Mouse (Mus musculus): ENCODE data around the gene Plcl2. TPM values are rescaled to one million over a fixed set of nuclear protein-coding genes. Genes with fewer than 3 reads are reported as not detected.

The Plcl2 gene
- polyA plus RNA-seq, 1 experiment from 2014 or later = 1.5 TPM

DNA sequence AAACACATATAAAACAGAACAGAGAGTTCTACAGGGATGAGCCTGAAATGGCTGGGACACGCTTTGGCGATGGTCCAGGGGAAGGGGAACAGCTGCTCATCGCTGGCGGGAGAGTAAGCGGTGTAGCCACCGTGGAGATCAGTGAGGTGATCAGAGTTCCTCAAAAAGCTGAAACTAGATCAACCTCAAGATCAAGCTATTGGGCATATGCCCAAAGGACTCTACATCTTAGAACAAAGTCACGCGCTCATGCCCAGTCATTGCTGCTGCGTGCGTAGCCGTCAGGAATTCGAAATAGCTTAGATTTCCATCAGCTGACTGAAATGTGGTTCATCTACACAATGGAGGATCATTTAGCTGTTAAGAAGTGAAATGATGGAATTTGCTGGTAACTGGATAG lies 65.0 kb downstream of the Plcl2 start:
- no peak overlapping the region for H3K4me2 ChIP-seq (ENCODE audit: low read depth, low read length)
- no peak overlapping the region for H3K9ac ChIP-seq (ENCODE audit: low read depth, low read length)
- H3K4me1 ChIP-seq (ENCODE audit: control insufficient read depth, low read depth, low read length) = no peaks in the 10 kb centered on the region; the same call in 1 of the 2 replicates
- no peak overlapping the region for H3K27ac ChIP-seq (ENCODE audit: low read length)
- no peak for ATAC-seq (ENCODE audit: low read depth)
- no peaks in the 10 kb centered on the region for H3K9me3 ChIP-seq (replicated peaks; ENCODE audit: control insufficient read depth, low read length)
- H3K36me3 ChIP-seq (ENCODE audit: control insufficient read depth, insufficient read depth) = no peaks in the 10 kb centered on the region
- WGBS (ENCODE audit: insufficient replicate concordance) = 84% methylated on average over 12 of the region's 12 CpGs
- H3K27me3 ChIP-seq (ENCODE audit: control insufficient read depth, insufficient read depth, low read depth, low read length) = no peaks in the 10 kb centered on the region
- H3K4me3 ChIP-seq (ENCODE audit: low read depth, low read length) = no peak overlapping the region

- no peak overlapping the region for H3K4me2 ChIP-seq (ENCODE audit: low read depth, low read length)
- no peaks in the 10 kb centered on the region for H3K4me1 ChIP-seq (ENCODE audit: control insufficient read depth, low read depth, low read length)
- no peak overlapping the region for H3K4me3 ChIP-seq (ENCODE audit: low read depth, low read length)
- no peak overlapping the region for H3K9ac ChIP-seq (ENCODE audit: low read depth, low read length)
- no peak overlapping the region for H3K27ac ChIP-seq (ENCODE audit: low read length)
- no peak for ATAC-seq (ENCODE audit: low read depth)
- H3K27me3 ChIP-seq (ENCODE audit: control insufficient read depth, insufficient read depth, low read depth, low read length) = no peaks in the 10 kb centered on the region
- no peaks in the 10 kb centered on the region for H3K36me3 ChIP-seq (ENCODE audit: control insufficient read depth, insufficient read depth)
- no peaks in the 10 kb centered on the region for H3K9me3 ChIP-seq (replicated peaks; ENCODE audit: control insufficient read depth, low read length)
- WGBS (ENCODE audit: insufficient replicate concordance) = 56% methylated on average over 3 of the region's 3 CpGs
These were observed 71.2 kb downstream of the Plcl2 start for GRCm38 (mm10) chr17:50580416-50580815.

DNA sequence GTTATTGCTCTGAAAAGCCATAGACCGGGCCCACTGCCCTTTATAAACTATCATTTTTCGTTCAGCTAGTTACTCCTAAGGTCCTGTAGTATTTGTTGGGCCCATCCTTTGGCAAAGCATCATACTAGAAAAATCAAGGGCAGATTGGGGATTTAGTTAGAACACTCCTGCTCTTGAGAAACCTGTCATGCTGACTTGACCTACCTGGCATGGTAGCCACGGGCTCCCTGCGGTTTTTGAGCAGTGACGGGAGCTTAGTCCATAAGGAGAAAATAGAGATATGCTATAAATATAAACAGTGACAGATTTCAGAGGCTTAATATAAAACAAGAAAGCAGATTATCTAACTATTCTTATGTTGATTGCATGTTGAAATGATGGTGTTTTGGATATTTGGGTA lies 77.6 kb downstream of the Plcl2 start:
- Histone ChIP-seq H3K4me2 (ENCODE audit: low read depth, low read length) (no peak overlapping the region), H3K27me3 (ENCODE audit: control insufficient read depth, insufficient read depth, low read depth, low read length) (no peaks in the 10 kb centered on the region), H3K4me3 (ENCODE audit: low read depth, low read length) (no peak overlapping the region), H3K36me3 (ENCODE audit: control insufficient read depth, insufficient read depth) (no peaks in the 10 kb centered on the region), H3K9ac (ENCODE audit: low read depth, low read length) (no peak overlapping the region), H3K27ac (ENCODE audit: low read length) (no peak overlapping the region), H3K9me3 (replicated peaks; ENCODE audit: control insufficient read depth, low read length) (no peaks in the 10 kb centered on the region), H3K4me1 (ENCODE audit: control insufficient read depth, low read depth, low read length) (no peaks in the 10 kb centered on the region)
- 67% methylated on average over 5 of the region's 5 CpGs for WGBS (ENCODE audit: insufficient replicate concordance)
- no peak for ATAC-seq (ENCODE audit: low read depth)

- Histone ChIP-seq H3K9ac (ENCODE audit: low read depth, low read length) (no peak overlapping the region), H3K9me3 (replicated peaks; ENCODE audit: control insufficient read depth, low read length) (no peaks in the 10 kb centered on the region), H3K4me2 (ENCODE audit: low read depth, low read length) (no peak overlapping the region), H3K27me3 (ENCODE audit: control insufficient read depth, insufficient read depth, low read depth, low read length) (no peaks in the 10 kb centered on the region), H3K4me1 (ENCODE audit: control insufficient read depth, low read depth, low read length) (no peaks in the 10 kb centered on the region), H3K36me3 (ENCODE audit: control insufficient read depth, insufficient read depth) (no peaks in the 10 kb centered on the region), H3K4me3 (ENCODE audit: low read depth, low read length) (no peak overlapping the region), H3K27ac (ENCODE audit: low read length) (no peak overlapping the region)
- ATAC-seq (ENCODE audit: low read depth) = no peak
- WGBS (ENCODE audit: insufficient replicate concordance) = 52% methylated on average over 3 of the region's 3 CpGs
These were observed 78.7 kb downstream of the Plcl2 start for GRCm38 (mm10) chr17:50587941-50588340.

- no peak overlapping the region for H3K4me2 ChIP-seq (ENCODE audit: low read depth, low read length)
- H3K27me3 ChIP-seq (ENCODE audit: control insufficient read depth, insufficient read depth, low read depth, low read length) = no peaks in the 10 kb centered on the region
- ATAC-seq (ENCODE audit: low read depth) = no peak
- no peaks in the 10 kb centered on the region for H3K4me1 ChIP-seq (ENCODE audit: control insufficient read depth, low read depth, low read length)
- WGBS (ENCODE audit: insufficient replicate concordance) = 52% methylated on average over 6 of the region's 6 CpGs
- no peak overlapping the region for H3K9ac ChIP-seq (ENCODE audit: low read depth, low read length)
- no peaks in the 10 kb centered on the region for H3K9me3 ChIP-seq (replicated peaks; ENCODE audit: control insufficient read depth, low read length)
- H3K4me3 ChIP-seq (ENCODE audit: low read depth, low read length) = no peak overlapping the region
- no peaks in the 10 kb centered on the region for H3K36me3 ChIP-seq (ENCODE audit: control insufficient read depth, insufficient read depth)
- no peak overlapping the region for H3K27ac ChIP-seq (ENCODE audit: low read length)
These were observed 91.0 kb downstream of the Plcl2 start for GRCm38 (mm10) chr17:50600178-50600577.

DNA sequence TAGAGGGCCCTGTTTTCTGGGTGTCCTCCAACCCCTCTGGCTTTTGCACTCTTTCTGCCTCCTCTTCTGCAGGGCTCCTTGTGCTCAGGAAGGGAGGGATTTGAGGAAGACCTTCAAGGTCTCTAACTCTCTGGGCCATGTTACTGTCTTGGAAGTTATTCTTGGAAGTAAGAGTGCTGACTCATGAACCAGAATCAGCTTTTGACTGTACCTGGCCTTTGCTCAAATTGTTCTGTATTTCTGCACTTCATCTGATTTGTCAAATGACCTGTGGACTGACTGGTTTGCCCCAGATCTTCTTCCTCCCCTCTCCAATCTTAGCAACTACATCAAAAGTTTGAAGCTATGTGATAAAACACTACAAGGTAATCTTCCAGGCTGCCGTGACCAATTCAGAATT lies 91.5 kb downstream of the Plcl2 start:
- Histone ChIP-seq H3K9me3 (replicated peaks; ENCODE audit: control insufficient read depth, low read length) (no peaks in the 10 kb centered on the region), H3K36me3 (ENCODE audit: control insufficient read depth, insufficient read depth) (no peaks in the 10 kb centered on the region), H3K4me2 (ENCODE audit: low read depth, low read length) (no peak overlapping the region), H3K4me1 (ENCODE audit: control insufficient read depth, low read depth, low read length) (no peaks in the 10 kb centered on the region), H3K27me3 (ENCODE audit: control insufficient read depth, insufficient read depth, low read depth, low read length) (no peaks in the 10 kb centered on the region), H3K27ac (ENCODE audit: low read length) (no peak overlapping the region), H3K9ac (ENCODE audit: low read depth, low read length) (no peak overlapping the region), H3K4me3 (ENCODE audit: low read depth, low read length) (no peak overlapping the region)
- WGBS (ENCODE audit: insufficient replicate concordance) = 63% methylated on average over 1 of the region's 1 CpGs
- no peak for ATAC-seq (ENCODE audit: low read depth)

GRCm38 (mm10) chr17:50606890-50607289 lies 97.7 kb downstream of the Plcl2 start:
- H3K9ac ChIP-seq (ENCODE audit: low read depth, low read length) = no peak overlapping the region
- H3K9me3 ChIP-seq (replicated peaks; ENCODE audit: control insufficient read depth, low read length) = no peaks in the 10 kb centered on the region
- H3K36me3 ChIP-seq (ENCODE audit: control insufficient read depth, insufficient read depth) = no peaks in the 10 kb centered on the region
- no peaks in the 10 kb centered on the region for H3K4me1 ChIP-seq (ENCODE audit: control insufficient read depth, low read depth, low read length)
- no peak overlapping the region for H3K4me2 ChIP-seq (ENCODE audit: low read depth, low read length)
- WGBS (ENCODE audit: insufficient replicate concordance) = 76% methylated on average over 2 of the region's 2 CpGs
- no peak overlapping the region for H3K27ac ChIP-seq (ENCODE audit: low read length)
- no peaks in the 10 kb centered on the region for H3K27me3 ChIP-seq (ENCODE audit: control insufficient read depth, insufficient read depth, low read depth, low read length)
- ATAC-seq (ENCODE audit: low read depth) = no peak
- H3K4me3 ChIP-seq (ENCODE audit: low read depth, low read length) = no peak overlapping the region

GRCm38 (mm10) chr17:50609908-50610307 lies 100.7 kb downstream of the Plcl2 start:
- H3K4me2 ChIP-seq (ENCODE audit: low read depth, low read length) = no peak overlapping the region
- H3K36me3 ChIP-seq (ENCODE audit: control insufficient read depth, insufficient read depth) = no peaks in the 10 kb centered on the region
- no peak overlapping the region for H3K27ac ChIP-seq (ENCODE audit: low read length)
- no peaks in the 10 kb centered on the region for H3K9me3 ChIP-seq (replicated peaks; ENCODE audit: control insufficient read depth, low read length)
- 65% methylated on average over 4 of the region's 4 CpGs for WGBS (ENCODE audit: insufficient replicate concordance)
- H3K4me1 ChIP-seq (ENCODE audit: control insufficient read depth, low read depth, low read length) = no peaks in the 10 kb centered on the region
- no peaks in the 10 kb centered on the region for H3K27me3 ChIP-seq (ENCODE audit: control insufficient read depth, insufficient read depth, low read depth, low read length)
- H3K4me3 ChIP-seq (ENCODE audit: low read depth, low read length) = no peak overlapping the region
- H3K9ac ChIP-seq (ENCODE audit: low read depth, low read length) = no peak overlapping the region
- ATAC-seq (ENCODE audit: low read depth) = no peak

DNA sequence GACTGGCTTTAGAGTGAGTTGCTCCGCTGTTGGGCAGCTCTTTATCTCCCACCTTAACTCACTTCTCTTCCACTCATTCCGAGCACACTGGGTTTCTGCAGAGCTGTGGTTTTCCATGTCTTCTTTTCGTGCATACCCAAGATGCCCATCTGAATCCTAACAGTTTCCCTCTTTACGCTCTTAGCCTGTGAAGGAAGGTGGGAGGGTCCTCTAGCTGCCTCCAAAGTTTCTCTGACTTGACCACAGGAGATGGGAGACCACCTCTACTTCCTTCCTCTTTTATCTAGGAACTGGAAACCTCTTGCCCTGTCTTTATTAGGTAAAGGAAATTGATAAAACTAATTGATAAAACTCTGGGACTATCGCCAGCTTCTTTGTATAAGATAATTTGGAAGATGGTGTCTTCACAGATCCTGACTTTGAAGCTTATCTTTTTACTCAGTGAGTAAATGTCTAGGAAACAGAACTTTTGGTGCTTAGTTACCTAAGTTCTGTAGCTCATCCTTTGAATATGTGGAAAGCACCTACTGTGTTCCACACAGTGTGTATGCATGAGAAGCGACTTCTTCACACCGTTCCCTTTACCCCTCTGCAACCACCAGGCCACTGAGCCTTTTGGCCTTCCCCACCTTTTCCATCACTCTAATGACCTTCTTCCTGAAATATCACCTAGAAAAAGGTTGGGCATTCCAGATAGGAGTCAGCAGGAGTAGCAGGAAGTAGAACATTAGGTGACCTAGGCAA lies 111.8 kb downstream of the Plcl2 start:
- H3K36me3 ChIP-seq (ENCODE audit: control insufficient read depth, insufficient read depth) = no peaks in the 10 kb centered on the region
- H3K9me3 ChIP-seq (replicated peaks; ENCODE audit: control insufficient read depth, low read length) = no peaks in the 10 kb centered on the region
- no peak overlapping the region for H3K4me3 ChIP-seq (ENCODE audit: low read depth, low read length)
- H3K27ac ChIP-seq (ENCODE audit: low read length) = no peak overlapping the region
- no peaks in the 10 kb centered on the region for H3K4me1 ChIP-seq (ENCODE audit: control insufficient read depth, low read depth, low read length)
- no peak overlapping the region for H3K9ac ChIP-seq (ENCODE audit: low read depth, low read length)
- WGBS (ENCODE audit: insufficient replicate concordance) = 42% methylated on average over 7 of the region's 7 CpGs
- no peak for ATAC-seq (ENCODE audit: low read depth)
- no peaks in the 10 kb centered on the region for H3K27me3 ChIP-seq (ENCODE audit: control insufficient read depth, insufficient read depth, low read depth, low read length)
- H3K4me2 ChIP-seq (ENCODE audit: low read depth, low read length) = no peak overlapping the region

All from liver, embryonic 16.5 days (tissue).